Mouse (Mus musculus) effector memory CD4-positive, alpha-beta T cell, adult 5 months (primary cell): Measurements from ENCODE around the gene Rapgef5. TPM values are rescaled to one million over a fixed set of nuclear protein-coding genes. Genes with fewer than 3 reads are reported as not detected.

Source experiments
- polyA plus RNA-seq: library from polyadenylated mRNA; unstranded; fragments of 100-300 nt; shearing (Covaris generic); gene quantifications from one replicate; pipeline ENCODE4 v1.2.1, GENCODE M21; 2017

Rapgef5 gene
- 7.8 TPM for polyA plus RNA-seq

GRCm38 (mm10) chr12:117516179-117516578 is at the start of gene Rapgef5:
Gene Rapgef5 (plus strand): TSS chr12:117516479.

DNA sequence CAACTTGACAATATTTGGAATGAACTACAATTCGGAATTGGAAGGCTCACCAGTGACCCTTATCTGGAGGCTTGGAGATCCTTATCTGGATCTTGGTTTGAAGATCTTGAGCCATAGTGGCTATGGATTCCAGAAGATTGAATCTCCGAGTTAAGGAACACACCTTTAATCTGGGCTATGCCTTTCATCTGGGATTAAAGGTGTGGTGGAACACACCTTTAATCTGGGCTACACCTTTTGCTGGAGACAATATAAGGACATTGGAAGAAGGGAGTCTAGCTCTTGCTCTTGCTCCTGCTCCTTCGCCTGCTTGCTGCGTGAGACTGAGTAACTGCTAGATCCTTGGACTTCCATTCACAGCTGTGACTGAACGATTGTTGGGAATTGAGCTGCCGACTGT is 287.7 kb downstream of the Rapgef5 start, which contains the start of gene Cdca7l:
Cdca7l (plus strand) TSS at position 301 of the 400 bp plus-strand sequence.

